Mouse (Mus musculus) testis, postnatal 14 days (tissue): ENCODE results near the gene Palld.
A peak's percentile ranks its signal among the peaks of the same experiment; 100 is the strongest.

Experiments
- DNase-seq: peaks from one replicate; pipeline ENCODE4 v3.0.0; 2021; ENCODE audit warnings: low spot score

Palld gene

DNA sequence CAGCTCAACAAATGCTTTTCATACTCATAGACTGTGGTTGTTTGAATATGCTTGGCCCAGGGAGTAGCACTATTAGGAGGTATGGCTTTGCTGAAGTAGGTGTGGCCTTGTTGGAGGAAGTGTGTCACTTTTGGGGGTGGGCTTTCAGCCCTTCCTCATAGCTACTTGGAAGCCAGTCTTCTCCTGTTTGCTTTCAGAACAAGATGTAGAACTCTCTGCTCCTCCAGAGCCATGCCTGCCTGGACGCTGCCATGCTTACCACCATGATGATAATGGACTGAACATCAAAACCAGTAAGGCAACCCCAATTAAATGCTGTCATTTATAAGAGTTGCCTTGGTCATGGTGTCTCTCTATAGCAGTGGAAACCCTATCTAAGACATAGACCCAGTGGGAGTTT lies 217.2 kb downstream of the Palld start:
- DNase-seq: no peak

- no peak for DNase-seq
Observed at GRCm38 (mm10) chr8:61684280-61684939, 218.1 kb downstream of the Palld start.

- DNase-seq: no peak
Observed at GRCm38 (mm10) chr8:61682902-61683301, 219.6 kb downstream of the Palld start.

GRCm38 (mm10) chr8:61681217-61681616 lies 221.3 kb downstream of the Palld start:
- peak; percentile 50 for DNase-seq

DNA sequence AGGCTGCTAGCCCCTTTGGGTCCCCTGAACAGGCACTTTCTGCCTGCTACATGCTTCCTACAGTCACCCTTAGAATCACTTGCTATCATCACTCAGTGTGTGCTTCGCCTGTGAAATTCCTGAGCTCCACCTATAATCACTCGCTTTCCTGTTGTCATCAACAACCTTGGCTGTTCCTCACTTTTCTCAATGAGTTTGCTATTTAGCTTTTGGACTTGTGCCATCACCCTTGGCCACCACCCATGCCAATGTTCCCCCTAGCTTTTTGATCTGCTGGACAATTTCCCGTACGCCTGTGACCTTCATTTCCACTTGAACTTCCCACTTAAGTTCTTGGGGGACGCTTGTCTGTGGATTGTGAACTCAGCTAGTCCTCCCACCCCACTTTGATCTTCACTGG lies 225.3 kb downstream of the Palld start:
- no peak for DNase-seq

DNA sequence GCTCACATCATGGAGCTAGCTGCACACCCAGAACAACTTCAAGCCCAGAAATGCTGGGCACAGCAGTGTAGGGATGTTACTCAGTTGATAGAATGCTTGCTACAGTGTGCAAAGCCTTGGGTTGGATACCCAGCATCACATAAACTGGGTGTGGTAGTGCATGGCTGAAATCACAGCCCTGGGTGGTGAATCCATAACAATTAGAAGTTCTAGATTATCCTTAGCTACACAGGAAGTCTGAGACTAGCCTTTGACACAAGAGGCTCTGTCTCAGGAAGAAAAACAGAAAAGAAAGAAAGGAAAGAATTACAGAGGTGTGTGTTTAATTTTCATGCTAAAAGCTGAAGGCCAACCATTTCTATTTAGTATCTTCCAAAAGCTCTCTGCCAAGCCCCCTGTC lies 231.3 kb downstream of the Palld start:
- DNase-seq: no peak

DNA sequence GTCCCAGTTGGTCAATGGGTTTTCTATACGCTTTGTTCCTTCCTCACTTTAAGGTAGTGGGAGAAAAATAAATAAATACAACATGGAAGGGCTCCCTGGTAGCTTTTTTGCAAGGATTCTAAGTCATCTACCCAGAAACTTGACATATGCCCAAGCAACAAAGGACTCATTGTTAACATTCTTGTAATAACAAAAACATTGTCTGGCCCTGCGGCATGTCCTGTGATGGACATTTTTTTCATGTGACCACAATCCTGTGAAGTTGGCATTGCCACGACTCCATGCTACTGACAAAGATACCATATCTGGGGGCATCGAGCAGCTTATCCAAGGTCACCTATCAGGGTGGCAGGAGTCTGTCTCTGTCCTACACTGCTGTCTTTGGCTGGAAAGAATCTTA lies 232.1 kb downstream of the Palld start:
- DNase-seq: no peak

DNA sequence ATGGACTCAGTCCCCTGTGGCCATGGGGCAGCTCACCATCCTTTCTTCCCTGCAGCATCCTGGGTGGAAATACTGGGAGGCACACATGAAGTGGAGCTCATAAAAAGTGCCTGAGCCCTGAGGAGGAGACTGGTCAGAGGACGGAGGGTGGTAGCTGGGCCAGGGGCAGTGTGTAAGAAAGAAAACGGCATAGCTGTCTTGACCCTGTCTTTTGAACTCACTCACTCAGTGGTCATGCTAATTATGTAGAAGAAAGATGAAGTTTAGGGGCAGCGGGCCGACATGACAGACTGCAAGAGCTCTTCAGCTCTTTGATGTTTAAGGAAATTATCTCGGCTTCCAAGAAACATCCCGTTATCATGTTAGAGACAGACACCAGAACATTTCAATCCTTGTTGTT lies 235.6 kb downstream of the Palld start:
- no peak for DNase-seq

GRCm38 (mm10) chr8:61665021-61665420 lies 237.5 kb downstream of the Palld start:
- no peak for DNase-seq

DNA sequence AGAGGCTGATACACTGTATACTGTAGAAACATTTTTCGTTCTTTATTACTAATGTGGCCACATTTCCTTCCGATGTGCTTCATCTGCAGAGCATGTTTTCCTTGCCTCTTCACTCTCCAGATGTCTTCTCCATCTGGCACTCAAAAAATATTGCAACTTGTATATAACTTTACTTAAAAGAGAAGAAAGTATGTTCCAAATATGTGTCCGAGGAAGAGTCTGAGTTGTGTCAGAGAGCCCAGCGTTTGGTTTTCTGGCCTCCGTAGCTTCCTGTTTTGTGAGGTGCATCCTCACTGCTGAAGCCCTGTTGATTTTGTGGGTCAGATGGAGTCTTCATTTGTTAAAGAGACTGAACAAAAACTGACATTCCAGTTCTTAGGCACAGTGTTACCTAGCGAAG lies 238.3 kb downstream of the Palld start:
- no peak for DNase-seq

DNA sequence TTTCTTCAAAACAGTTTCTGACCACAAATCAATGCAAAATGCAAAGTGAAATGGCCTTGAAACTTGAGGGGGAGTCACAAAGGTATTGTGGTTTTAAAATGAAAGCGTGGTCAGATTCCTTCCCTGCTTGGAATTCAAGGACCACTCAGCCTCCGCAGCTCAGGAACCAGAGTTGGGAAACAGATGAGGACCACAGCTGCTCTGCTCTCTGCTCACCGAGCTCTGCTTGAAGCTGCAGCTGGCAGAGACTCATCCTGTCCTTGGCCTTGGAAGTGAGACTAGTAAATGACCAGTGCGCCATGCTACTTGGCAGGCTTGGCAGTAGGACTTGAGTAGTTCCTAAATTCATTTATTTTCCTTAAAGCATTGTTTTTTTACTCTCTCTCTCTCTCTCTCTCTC lies 239.7 kb downstream of the Palld start:
- no peak for DNase-seq

GRCm38 (mm10) chr8:61661611-61662010 lies 240.9 kb downstream of the Palld start:
- no peak for DNase-seq

- no peak for DNase-seq
Observed at GRCm38 (mm10) chr8:61660961-61661360, 241.5 kb downstream of the Palld start.

GRCm38 (mm10) chr8:61651955-61652354 lies 250.5 kb downstream of the Palld start:
- DNase-seq: no peak

GRCm38 (mm10) chr8:61646195-61646835 lies 256.2 kb downstream of the Palld start:
- DNase-seq: no peak

GRCm38 (mm10) chr8:61645642-61646041 lies 256.8 kb downstream of the Palld start:
- DNase-seq: no peak

DNA sequence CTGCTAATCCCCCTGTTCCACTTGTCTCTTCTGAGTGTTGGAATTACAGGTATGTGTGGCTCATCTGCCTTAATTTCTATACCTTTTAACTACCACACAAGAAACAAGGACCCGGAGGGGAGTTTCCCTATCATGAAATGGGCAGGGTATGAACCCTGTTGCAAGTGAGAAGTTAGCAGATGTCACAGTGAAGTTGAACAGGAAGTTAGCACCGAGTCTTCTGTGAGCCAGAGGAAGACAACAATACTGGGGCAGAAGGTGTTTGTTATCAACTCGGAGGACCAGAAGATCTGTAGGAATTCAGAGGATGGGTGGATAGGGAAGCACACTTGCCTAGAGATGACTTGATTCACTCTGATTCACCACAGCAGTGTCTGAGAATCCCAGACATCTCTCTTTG lies 259.3 kb downstream of the Palld start:
- no peak for DNase-seq

- DNase-seq: peak; percentile 55
Observed at GRCm38 (mm10) chr8:61642358-61642847, 260.1 kb downstream of the Palld start.

- DNase-seq: no peak
Observed at GRCm38 (mm10) chr8:61639596-61639995, 262.9 kb downstream of the Palld start.

GRCm38 (mm10) chr8:61639008-61639407 lies 263.5 kb downstream of the Palld start:
- DNase-seq: no peak

GRCm38 (mm10) chr8:61637736-61638135 lies 264.8 kb downstream of the Palld start:
- DNase-seq: no peak

- DNase-seq: no peak
Observed at GRCm38 (mm10) chr8:61634811-61635210, 267.7 kb downstream of the Palld start.

DNA sequence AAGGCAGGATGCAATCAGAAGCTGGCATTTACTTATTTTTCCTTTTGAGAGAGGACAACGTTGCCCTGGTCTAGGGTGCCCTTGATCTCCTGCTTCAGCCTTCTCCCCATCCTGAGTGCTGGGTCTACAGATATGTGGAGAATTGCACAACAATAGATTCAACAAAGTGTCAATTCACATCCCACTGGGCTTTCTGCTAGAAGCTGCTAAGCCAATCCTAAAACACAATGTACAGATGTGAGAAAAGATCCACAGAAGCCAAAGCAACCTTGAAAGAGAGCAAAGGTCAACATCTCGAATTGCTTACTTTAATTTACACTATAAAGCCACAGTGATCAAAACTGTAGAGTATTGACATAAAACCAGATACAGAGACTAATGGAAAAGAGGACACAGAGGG lies 270.2 kb downstream of the Palld start:
- no peak for DNase-seq

- no peak for DNase-seq
Observed at GRCm38 (mm10) chr8:61629631-61629968, 272.9 kb downstream of the Palld start.
